ENCODE assay signal across 18 mouse cellular contexts in genomic region chr2:170632998-170633622, GRCm38 (mm10). TPM values are rescaled to one million over a fixed set of nuclear protein-coding genes. Genes with fewer than 3 reads are reported as not detected.
A peak's percentile ranks its signal among the peaks of the same experiment; 100 is the strongest.
DNase-seq lines count a peak whose midpoint lies in the region; ATAC-seq and TF ChIP-seq lines count a peak whose summit lies in the region.
"Had no signal": no experiment of that assay in that cellular context is flagged by ENCODE, and none has a peak within 500 bp of the region (broad histone marks: within the 10 kb centered on the region; RNA-seq: fewer than 3 reads in every experiment).

No protein-coding gene starts in this region.

- peak; percentile 44 for ATAC-seq in forebrain, embryonic 11.5 days (replicated peaks; ENCODE audit: low FRiP score)
- no peak for ATAC-seq in forebrain, embryonic 16.5 days
- ATAC-seq in midbrain, embryonic 11.5 days (ENCODE audit: low FRiP score), result peak; percentile 70
- no peak for ATAC-seq in midbrain, embryonic 14.5 days (ENCODE audit: low FRiP score, low TSS enrichment)
- 0 out of 2 replicates have a peak, but pooled peaks have one; percentile 35 for ATAC-seq in hindbrain, postnatal 0 days
- peak; percentile 56 for ATAC-seq in stomach, embryonic 16.5 days (ENCODE audit: insufficient read depth, low FRiP score)
- no peak for ATAC-seq in frontal cortex, adult (ENCODE audit: low TSS enrichment)

- DNase-seq in forebrain, embryonic 11.5 days (ENCODE audit: low spot score), result no peak
- DNase-seq in midbrain, embryonic 11.5 days (ENCODE audit: low spot score, missing footprints), result no peak
- no peak for DNase-seq in midbrain, embryonic 14.5 days
- no peak for DNase-seq in hindbrain, postnatal 0 days (ENCODE audit: low spot score)
- no peak for DNase-seq in urinary bladder, postnatal 4 days (ENCODE audit: low spot score in 2 of 2)
- DNase-seq: cerebellum, adult 9-10 months; heart, postnatal 4 days; lung, postnatal 4 days; right cerebral cortex, postnatal 14 days had no signal

- H3K4me2 ChIP-seq in forebrain, embryonic 11.5 days (ENCODE audit: low read depth, low read length, severe bottlenecking), result no peak overlapping the region
- no peak overlapping the region for H3K4me2 ChIP-seq in forebrain, embryonic 16.5 days (ENCODE audit: low read length)
- H3K4me2 ChIP-seq in midbrain, embryonic 11.5 days, result no peak overlapping the region
- no peak overlapping the region for H3K4me2 ChIP-seq in midbrain, embryonic 14.5 days (ENCODE audit: low read length)
- no peak overlapping the region for H3K4me2 ChIP-seq in hindbrain, postnatal 0 days (ENCODE audit: low read depth, low read length)
- no peak overlapping the region for H3K4me2 ChIP-seq in stomach, embryonic 16.5 days (ENCODE audit: low read depth, low read length)

- no peak overlapping the region for H3K27ac ChIP-seq in forebrain, embryonic 11.5 days (ENCODE audit: low read depth, low read length)
- H3K27ac ChIP-seq in forebrain, embryonic 16.5 days (ENCODE audit: low read length), result no peak overlapping the region
- no peak overlapping the region for H3K27ac ChIP-seq in midbrain, embryonic 11.5 days (ENCODE audit: low read depth, low read length)
- no peak overlapping the region for H3K27ac ChIP-seq in midbrain, embryonic 14.5 days (replicated peaks; ENCODE audit: low read depth, low read length)
- no peak overlapping the region for H3K27ac ChIP-seq in hindbrain, postnatal 0 days
- no peak overlapping the region for H3K27ac ChIP-seq in stomach, embryonic 16.5 days (ENCODE audit: low read length)

- H3K27me3 ChIP-seq in forebrain, embryonic 11.5 days (ENCODE audit: control insufficient read depth, insufficient read depth, low read length), result no peaks in the 10 kb centered on the region
- H3K27me3 ChIP-seq in forebrain, embryonic 16.5 days (replicated peaks; ENCODE audit: control insufficient read depth, insufficient read depth, low read length), result no peaks in the 10 kb centered on the region
- no peaks in the 10 kb centered on the region for H3K27me3 ChIP-seq in midbrain, embryonic 11.5 days (ENCODE audit: control insufficient read depth, insufficient read depth, low read length)
- no peaks in the 10 kb centered on the region for H3K27me3 ChIP-seq in midbrain, embryonic 14.5 days (ENCODE audit: control insufficient read depth, insufficient read depth, low read length)
- no peaks in the 10 kb centered on the region for H3K27me3 ChIP-seq in hindbrain, postnatal 0 days (ENCODE audit: insufficient read depth, low read length)
- H3K27me3 ChIP-seq in stomach, embryonic 16.5 days (ENCODE audit: control insufficient read depth, insufficient read depth, low read length), result no peaks in the 10 kb centered on the region

- H3K36me3 ChIP-seq in forebrain, embryonic 11.5 days (ENCODE audit: control insufficient read depth, insufficient read depth, low read length), result no peaks in the 10 kb centered on the region
- no peaks in the 10 kb centered on the region for H3K36me3 ChIP-seq in forebrain, embryonic 16.5 days (ENCODE audit: control insufficient read depth, insufficient read depth)
- H3K36me3 ChIP-seq in midbrain, embryonic 11.5 days (ENCODE audit: control insufficient read depth, insufficient read depth, low read length), result no peaks in the 10 kb centered on the region
- no peaks in the 10 kb centered on the region for H3K36me3 ChIP-seq in midbrain, embryonic 14.5 days (ENCODE audit: control insufficient read depth, insufficient read depth, low read length)
- no peaks in the 10 kb centered on the region for H3K36me3 ChIP-seq in hindbrain, postnatal 0 days (ENCODE audit: insufficient read depth, low read length)
- no peaks in the 10 kb centered on the region for H3K36me3 ChIP-seq in stomach, embryonic 16.5 days (ENCODE audit: control insufficient read depth, insufficient read depth, low read length)

- peaks cover 5% of the 10 kb centered on the region; the same call in 1 of the 2 replicates for H3K9me3 ChIP-seq in forebrain, embryonic 11.5 days (ENCODE audit: control insufficient read depth, low read length)
- no peaks in the 10 kb centered on the region for H3K9me3 ChIP-seq in forebrain, embryonic 16.5 days (ENCODE audit: control insufficient read depth, low read length)
- no peaks in the 10 kb centered on the region for H3K9me3 ChIP-seq in midbrain, embryonic 11.5 days (ENCODE audit: control insufficient read depth, low read length)
- H3K9me3 ChIP-seq in midbrain, embryonic 14.5 days (ENCODE audit: control insufficient read depth, low read length), result no peaks in the 10 kb centered on the region
- no peaks in the 10 kb centered on the region for H3K9me3 ChIP-seq in hindbrain, postnatal 0 days (ENCODE audit: low read length)
- H3K9me3 ChIP-seq in stomach, embryonic 16.5 days (replicated peaks; ENCODE audit: control insufficient read depth, low read length), result no peaks in the 10 kb centered on the region

- 0 out of 2 replicates have a peak, but pooled peaks cover 4% of the 10 kb centered on the region for H3K4me1 ChIP-seq in forebrain, embryonic 11.5 days (replicated peaks; ENCODE audit: control insufficient read depth, insufficient read depth, low read length)
- peaks cover 12% of the 10 kb centered on the region for H3K4me1 ChIP-seq in forebrain, embryonic 16.5 days (replicated peaks; ENCODE audit: control insufficient read depth, insufficient read depth, low read length)
- no peaks in the 10 kb centered on the region for H3K4me1 ChIP-seq in midbrain, embryonic 11.5 days (ENCODE audit: control insufficient read depth, insufficient read depth, low read length)
- peaks cover 3% of the 10 kb centered on the region; the same call in 1 of the 2 replicates for H3K4me1 ChIP-seq in midbrain, embryonic 14.5 days (ENCODE audit: control insufficient read depth, insufficient read depth, low read length)
- H3K4me1 ChIP-seq in hindbrain, postnatal 0 days (ENCODE audit: insufficient read depth, low read length), result peaks cover under 1% of the 10 kb centered on the region; the same call in 1 of the 2 replicates
- no peaks in the 10 kb centered on the region for H3K4me1 ChIP-seq in stomach, embryonic 16.5 days (ENCODE audit: control insufficient read depth, insufficient read depth, low read length)

- 96% methylated on average over 2 of the region's 2 CpGs for WGBS in forebrain, embryonic 11.5 days
- WGBS in forebrain, embryonic 16.5 days, result 89% methylated on average over 2 of the region's 2 CpGs
- 96% methylated on average over 2 of the region's 2 CpGs for WGBS in midbrain, embryonic 11.5 days
- 95% methylated on average over 2 of the region's 2 CpGs for WGBS in midbrain, embryonic 14.5 days
- 100% methylated on average over 2 of the region's 2 CpGs for whole genome bisulfite sequencing in hindbrain, postnatal 0 days
- 93% methylated on average over 2 of the region's 2 CpGs for WGBS in stomach, embryonic 16.5 days

- H3K9ac ChIP-seq in forebrain, embryonic 11.5 days (ENCODE audit: low read length), result no peak overlapping the region
- no peak overlapping the region for H3K9ac ChIP-seq in forebrain, embryonic 16.5 days (replicated peaks; ENCODE audit: low read depth, low read length)
- no peak overlapping the region for H3K9ac ChIP-seq in midbrain, embryonic 11.5 days (ENCODE audit: low read length)
- H3K9ac ChIP-seq in midbrain, embryonic 14.5 days (replicated peaks; ENCODE audit: low read length), result no peak overlapping the region
- H3K9ac ChIP-seq in hindbrain, postnatal 0 days (replicated peaks; ENCODE audit: low read length), result no peak overlapping the region
- H3K9ac ChIP-seq in stomach, embryonic 16.5 days (ENCODE audit: low read length), result no peak overlapping the region

- no peak overlapping the region for H3K4me3 ChIP-seq in forebrain, embryonic 11.5 days (ENCODE audit: low read depth, low read length)
- H3K4me3 ChIP-seq in forebrain, embryonic 16.5 days (replicated peaks; ENCODE audit: low read length), result no peak overlapping the region
- H3K4me3 ChIP-seq in midbrain, embryonic 11.5 days (ENCODE audit: low read depth, low read length), result no peak overlapping the region
- no peak overlapping the region for H3K4me3 ChIP-seq in midbrain, embryonic 14.5 days (replicated peaks; ENCODE audit: low read depth, low read length)
- no peak overlapping the region for H3K4me3 ChIP-seq in hindbrain, postnatal 0 days (ENCODE audit: low read length)
- no peak overlapping the region for H3K4me3 ChIP-seq in stomach, embryonic 16.5 days (replicated peaks; ENCODE audit: low read length)

- TF ChIP-seq CTCF in hindbrain, postnatal 0 days (IDR thresholded peaks at IDR 0.05; ENCODE audit: low read depth), result no peak

RNA-seq across cellular contexts. Expression of gene 4930470P17Rik, which starts 31.3 kb away (rescaled TPM):
- not detected in 2 replicates for polyA plus RNA-seq in forebrain, embryonic 11.5 days (2014; fragmentation: Nextera tagmentation; extraction: Ambion mirVana)
- polyA plus RNA-seq in forebrain, embryonic 16.5 days (2015; fragmentation: Nextera tagmentation; extraction: Ambion mirVana), result not detected in 2 replicates
- polyA plus RNA-seq in midbrain, embryonic 11.5 days (2014; fragmentation: Nextera tagmentation; extraction: Ambion mirVana), result not detected in 2 replicates
- not detected in 2 replicates for polyA plus RNA-seq in midbrain, embryonic 14.5 days (2014; fragmentation: Nextera tagmentation; extraction: Ambion mirVana)
- total RNA-seq in hindbrain, postnatal 0 days (2014; rRNA removed), result not detected in 2 replicates
- polyA plus RNA-seq in hindbrain, postnatal 0 days (2015; fragmentation: Nextera tagmentation; extraction: Ambion mirVana), result 0.21 and 0.26 TPM in 2 replicates
- polyA plus RNA-seq in stomach, embryonic 16.5 days (2015; fragmentation: Nextera tagmentation; extraction: Ambion mirVana), result not detected in 2 replicates
- total RNA-seq: ES-E14; gastrocnemius, postnatal 4 days; heart, postnatal 4 days; layer of hippocampus, postnatal 10 days; neutrophil, adult 5-6 weeks had no signal
- polyA plus RNA-seq: kidney, embryonic 14.5 days; limb, embryonic 14.5 days had no signal

Comparison
In these comparisons a context has a peak if more than half of its experiments do, and no peak if none do; other contexts are left out.
1. ATAC-seq: peak in forebrain, embryonic 11.5 days (single experiment), midbrain, embryonic 11.5 days (single experiment), hindbrain, postnatal 0 days (single experiment) and stomach, embryonic 16.5 days (single experiment); none in forebrain, embryonic 16.5 days (single experiment), midbrain, embryonic 14.5 days (single experiment) and frontal cortex, adult (single experiment).